Mouse (Mus musculus) hindbrain, embryonic 10.5 days (tissue): Measurements from ENCODE around the gene Akt1s1. TPM values are rescaled to one million over a fixed set of nuclear protein-coding genes. Genes with fewer than 3 reads are reported as not detected.

Experiments
- DNase-seq: peaks from one replicate; pipeline ENCODE4 v3.0.0-alpha.2; 2017; ENCODE audit warnings: low spot score
- H3K27ac ChIP-seq: fragments of 300-500 bp; sonication (generic); 2 replicates; pipeline ENCODE4 v1.5.1; 2016; ENCODE audit warnings: mild to moderate bottlenecking, moderate library complexity
- H3K27me3 ChIP-seq: fragments of 300-500 bp; sonication (generic); 2 replicates; pipeline ENCODE4 v1.6.1; 2016; ENCODE audit warnings: mild to moderate bottlenecking; ENCODE audit not compliant: poor library complexity, insufficient read depth, severe bottlenecking
- H3K36me3 ChIP-seq: fragments of 300-500 bp; sonication (generic); 2 replicates; pipeline ENCODE4 v1.6.1; 2016; ENCODE audit warnings: mild to moderate bottlenecking, moderate library complexity
- H3K4me1 ChIP-seq: fragments of 300-500 bp; sonication (generic); replicated peaks from 2 replicates; pipeline ENCODE4 v1.6.1; 2016; ENCODE audit warnings: mild to moderate bottlenecking
- H3K4me3 ChIP-seq: fragments of 300-500 bp; sonication (generic); 2 replicates; pipeline ENCODE4 v1.5.1; 2016; ENCODE audit warnings: mild to moderate bottlenecking, moderate library complexity
- H3K9me3 ChIP-seq: fragments of 300-500 bp; sonication (generic); 2 replicates; pipeline ENCODE4 v1.6.1; 2016; ENCODE audit warnings: mild to moderate bottlenecking, moderate library complexity
- WGBS: fragments of 180-500 bp; shearing (Covaris S2); methylation state at CpG from one replicate; pipeline ENCODE4 v1.1.7; 2016; 5-methylcytosine and 5-hydroxymethylcytosine counted together
- polyA plus RNA-seq: library from polyadenylated mRNA; unstranded; fragments of >200 nt; fragmentation: Nextera tagmentation; extraction: Ambion mirVana; gene quantifications from 2 replicates; pipeline ENCODE4 v1.2.1, GENCODE M21; 2016

Akt1s1 gene
- polyA plus RNA-seq, 1 experiment from 2014 or later = 93.3 TPM

DNA sequence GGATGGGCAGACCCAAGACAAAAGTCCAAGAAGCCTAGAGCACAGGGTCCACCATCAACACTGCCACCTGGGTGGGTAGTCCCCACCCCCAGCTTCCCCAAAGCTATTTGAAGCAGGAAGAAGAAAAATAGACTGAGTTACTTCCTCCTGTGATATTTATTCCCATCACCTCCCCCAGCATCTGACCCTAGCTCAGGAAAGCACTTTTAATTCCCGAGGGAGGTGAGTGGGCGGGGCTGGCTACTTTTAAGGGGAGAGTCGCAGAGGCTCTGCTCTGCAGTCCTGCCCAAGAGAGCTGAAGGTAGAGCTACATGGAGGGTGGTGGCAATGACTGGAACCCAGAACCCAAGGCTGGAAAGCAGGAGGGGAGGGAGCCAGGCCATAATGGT lies 12.8 kb upstream of the Akt1s1 start:
- peaks cover 35% of the 10 kb centered on the region for H3K27me3 ChIP-seq
- H3K27ac ChIP-seq = no peak overlapping the region
- 62% methylated on average over 3 of the region's 3 CpGs for WGBS
- H3K36me3 ChIP-seq = peaks cover 34% of the 10 kb centered on the region
- no peaks in the 10 kb centered on the region for H3K9me3 ChIP-seq
- H3K4me1 ChIP-seq = peaks cover 16% of the 10 kb centered on the region
- no peak overlapping the region for H3K4me3 ChIP-seq
- DNase-seq = no peak

DNA sequence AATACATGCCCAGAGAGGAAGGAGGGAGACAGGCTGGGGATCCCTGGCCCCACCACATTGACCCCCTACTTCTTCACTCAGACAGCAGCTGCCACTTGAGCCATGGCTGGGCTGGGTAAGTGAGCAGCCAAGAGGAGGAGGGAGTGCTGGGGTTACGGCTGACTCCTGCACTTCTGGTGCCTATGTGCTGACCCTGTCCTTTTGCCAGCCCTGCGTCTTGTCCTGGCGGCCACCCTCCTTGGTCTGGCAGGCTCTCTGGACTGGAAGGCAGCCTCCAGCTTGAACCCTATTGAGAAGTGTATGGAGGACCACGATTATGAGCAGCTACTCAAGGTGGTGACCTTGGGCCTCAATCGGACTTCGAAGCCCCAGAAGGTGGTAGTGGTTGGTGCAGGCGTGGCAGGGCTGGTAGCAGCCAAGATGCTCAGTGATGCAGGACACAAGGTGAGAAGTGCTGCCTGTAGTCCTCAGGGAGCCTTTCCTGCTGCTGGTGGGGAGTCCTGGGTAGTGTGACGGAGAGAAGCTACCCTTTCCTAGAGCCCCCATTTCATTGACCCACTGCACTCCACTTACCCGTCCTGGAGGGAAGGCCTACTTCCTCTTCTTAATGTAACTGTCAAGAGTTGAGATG lies 12.3 kb upstream of the Akt1s1 start:
- no peak for DNase-seq
- peaks cover 16% of the 10 kb centered on the region for H3K4me1 ChIP-seq
- no peak overlapping the region for H3K4me3 ChIP-seq
- 81% methylated on average over 9 of the region's 9 CpGs for WGBS
- H3K36me3 ChIP-seq = peaks cover 34% of the 10 kb centered on the region
- H3K9me3 ChIP-seq = no peaks in the 10 kb centered on the region
- H3K27ac ChIP-seq = no peak overlapping the region
- H3K27me3 ChIP-seq = peaks cover 40% of the 10 kb centered on the region

DNA sequence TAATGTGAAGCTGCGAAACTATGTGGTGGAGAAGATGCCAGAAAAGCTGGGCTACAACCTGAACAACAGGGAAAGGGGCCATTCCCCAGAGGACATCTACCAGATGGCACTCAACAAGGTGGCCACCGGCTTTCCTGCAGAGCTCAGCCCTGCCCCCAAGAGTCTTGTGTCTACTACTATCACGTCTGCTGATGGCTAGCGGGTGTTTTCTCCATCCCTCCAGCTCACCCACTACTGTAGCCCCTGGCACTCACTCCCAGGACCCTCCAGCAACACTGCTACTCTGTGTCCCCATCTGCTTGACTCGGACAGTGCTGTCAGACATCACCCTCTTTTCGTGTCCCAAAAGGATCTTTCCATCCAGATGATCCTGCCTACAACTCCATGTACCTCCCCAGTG lies 10.7 kb upstream of the Akt1s1 start:
- peaks cover 16% of the 10 kb centered on the region for H3K4me1 ChIP-seq
- H3K27me3 ChIP-seq = peaks cover 51% of the 10 kb centered on the region
- DNase-seq = no peak
- no peak overlapping the region for H3K4me3 ChIP-seq
- H3K9me3 ChIP-seq = no peaks in the 10 kb centered on the region
- no peak overlapping the region for H3K27ac ChIP-seq
- WGBS = 83% methylated on average over 6 of the region's 6 CpGs
- H3K36me3 ChIP-seq = peaks cover 38% of the 10 kb centered on the region

DNA sequence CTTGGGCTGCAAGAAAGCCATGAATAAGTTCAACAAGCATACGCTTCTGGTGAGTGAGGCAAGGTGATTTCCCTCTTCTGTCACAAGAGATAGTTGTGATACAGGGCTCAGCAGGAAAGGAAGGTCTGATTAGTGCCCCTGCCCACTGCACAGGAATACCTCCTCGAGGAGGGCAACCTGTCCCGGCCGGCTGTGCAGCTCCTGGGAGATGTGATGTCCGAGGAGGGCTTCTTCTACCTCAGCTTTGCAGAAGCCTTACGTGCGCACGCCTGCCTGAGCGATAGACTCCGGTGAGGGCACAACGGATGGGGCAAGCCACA lies 9.7 kb upstream of the Akt1s1 start:
- Histone ChIP-seq H3K27ac (peak overlapping the region; percentile 70; the same call in 1 of the 2 replicates), H3K9me3 (no peaks in the 10 kb centered on the region), H3K36me3 (peaks cover 49% of the 10 kb centered on the region), H3K27me3 (peaks cover 51% of the 10 kb centered on the region), H3K4me3 (peak overlapping the region; percentile 47), H3K4me1 (peaks cover 16% of the 10 kb centered on the region)
- 28% methylated on average over 11 of the region's 11 CpGs for WGBS
- DNase-seq = no peak

DNA sequence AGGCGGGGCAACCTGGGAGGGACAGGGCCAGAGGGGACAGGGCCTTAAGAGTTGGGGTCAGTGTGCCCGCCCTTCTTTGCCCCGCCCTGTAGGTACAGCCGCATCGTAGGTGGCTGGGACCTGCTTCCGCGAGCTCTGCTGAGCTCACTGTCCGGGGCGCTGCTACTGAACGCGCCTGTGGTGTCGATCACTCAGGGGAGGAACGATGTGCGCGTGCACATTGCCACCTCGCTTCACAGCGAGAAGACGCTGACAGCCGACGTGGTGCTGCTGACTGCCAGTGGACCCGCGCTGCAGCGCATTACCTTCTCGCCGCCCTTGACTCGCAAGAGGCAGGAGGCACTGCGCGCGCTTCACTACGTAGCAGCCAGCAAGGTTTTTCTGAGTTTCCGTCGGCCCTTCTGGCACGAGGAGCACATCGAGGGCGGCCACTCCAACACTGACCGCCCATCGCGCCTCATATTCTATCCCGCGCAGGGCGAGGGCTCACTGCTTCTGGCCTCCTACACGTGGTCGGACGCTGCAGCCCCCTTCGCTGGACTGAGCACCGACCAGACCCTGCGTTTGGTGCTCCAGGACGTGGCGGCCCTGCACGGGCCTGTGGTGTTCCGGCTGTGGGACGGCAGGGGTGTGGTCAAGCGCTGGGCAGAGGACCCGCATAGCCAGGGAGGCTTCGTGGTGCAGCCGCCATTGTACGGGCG lies 9.2 kb upstream of the Akt1s1 start:
- peak overlapping the region; percentile 70 for H3K27ac ChIP-seq

DNA sequence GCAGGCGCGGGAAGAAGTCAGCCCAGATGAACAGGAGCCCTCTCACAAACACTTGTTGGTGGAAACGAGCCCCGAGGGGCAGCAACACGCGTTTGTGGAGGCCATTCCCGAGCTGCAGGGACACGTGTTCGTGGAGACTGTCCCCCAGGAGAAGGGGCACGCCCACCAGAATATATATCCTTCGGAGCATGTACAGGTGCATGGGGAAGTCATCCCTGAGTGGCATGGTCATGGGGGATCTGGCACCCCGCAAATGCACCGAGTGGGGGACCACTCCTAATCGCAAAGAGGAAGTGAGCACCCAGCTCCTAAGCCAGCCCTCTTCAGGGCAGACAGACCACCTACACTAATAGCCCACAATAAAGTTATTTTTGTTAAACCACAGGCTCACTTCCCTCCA lies 8.4 kb upstream of the Akt1s1 start:
- H3K9me3 ChIP-seq = no peaks in the 10 kb centered on the region
- 59% methylated on average over 14 of the region's 14 CpGs for WGBS
- no peak for DNase-seq
- H3K4me3 ChIP-seq = peak overlapping the region; percentile 47
- H3K27ac ChIP-seq = no peak overlapping the region
- H3K27me3 ChIP-seq = peaks cover 51% of the 10 kb centered on the region
- peaks cover 16% of the 10 kb centered on the region for H3K4me1 ChIP-seq
- H3K36me3 ChIP-seq = peaks cover 62% of the 10 kb centered on the region

More for the DNA sequence above, 9.2 kb upstream of the Akt1s1 start:
- H3K4me1 ChIP-seq = peaks cover 16% of the 10 kb centered on the region
- no peaks in the 10 kb centered on the region for H3K9me3 ChIP-seq
- peak overlapping the region; percentile 47 for H3K4me3 ChIP-seq
- peaks cover 51% of the 10 kb centered on the region for H3K27me3 ChIP-seq
- WGBS = 2% methylated on average over 58 of the region's 58 CpGs
- peak; percentile 51 for DNase-seq
- peaks cover 54% of the 10 kb centered on the region for H3K36me3 ChIP-seq

DNA sequence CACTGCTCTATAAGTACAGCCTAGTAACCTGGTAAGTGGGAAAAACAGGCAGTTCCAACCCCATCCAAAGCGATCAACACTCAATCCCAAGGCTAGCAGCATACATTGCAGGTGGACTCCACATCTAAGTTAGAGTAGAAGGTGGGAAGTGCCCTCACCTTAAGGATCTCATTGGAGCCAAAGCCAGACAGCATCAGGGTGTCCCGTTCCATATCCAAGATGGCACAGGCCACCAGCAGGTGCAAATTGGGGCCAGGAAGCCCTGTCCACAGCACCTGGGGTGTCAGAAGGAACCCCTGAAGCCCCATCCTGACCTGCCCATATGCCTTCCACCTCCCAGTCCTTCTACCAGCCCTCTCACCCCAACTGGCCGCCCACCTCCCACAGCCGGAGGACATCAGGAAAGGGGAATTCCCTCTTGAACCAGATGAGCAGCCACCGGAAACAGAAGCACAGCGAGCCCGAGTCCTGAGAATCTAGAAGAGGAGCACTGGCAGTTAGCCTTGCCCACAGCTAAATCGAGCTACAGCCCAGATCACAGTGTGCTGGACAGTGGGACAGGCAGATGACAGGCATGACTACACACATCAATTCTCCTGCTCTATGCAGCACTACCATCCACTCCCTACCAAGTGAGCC lies 6.8 kb upstream of the Akt1s1 start:
- Histone ChIP-seq H3K4me3 (no peak overlapping the region), H3K27me3 (peaks cover 51% of the 10 kb centered on the region), H3K4me1 (peaks cover 16% of the 10 kb centered on the region), H3K27ac (no peak overlapping the region), H3K36me3 (peaks cover 77% of the 10 kb centered on the region), H3K9me3 (no peaks in the 10 kb centered on the region)
- DNase-seq = no peak
- WGBS = 86% methylated on average over 8 of the region's 8 CpGs

DNA sequence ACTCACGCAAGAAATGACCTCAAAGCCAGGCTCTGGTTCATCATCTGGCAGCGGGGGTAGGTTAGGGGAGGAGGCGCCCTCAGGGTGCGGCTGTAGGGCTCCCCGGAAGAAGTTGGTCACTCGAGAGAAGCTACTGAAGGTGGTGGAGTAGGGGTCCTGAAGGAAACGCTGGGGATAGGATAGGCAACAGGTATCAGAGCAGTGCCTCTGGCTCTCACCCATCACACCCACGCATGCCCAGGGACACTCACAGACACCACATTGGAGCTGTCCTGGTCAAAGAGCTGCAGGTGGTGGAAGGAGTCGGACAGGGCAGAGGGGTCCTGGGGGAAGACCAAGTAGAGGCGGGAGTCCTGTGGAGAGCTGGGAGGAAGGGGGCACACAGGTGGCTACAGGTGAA lies 3.8 kb upstream of the Akt1s1 start:
- H3K9me3 ChIP-seq = no peaks in the 10 kb centered on the region
- no peak overlapping the region for H3K27ac ChIP-seq
- H3K4me1 ChIP-seq = peaks cover 21% of the 10 kb centered on the region
- no peak for DNase-seq
- H3K4me3 ChIP-seq = no peak overlapping the region
- H3K27me3 ChIP-seq = peaks cover 26% of the 10 kb centered on the region
- H3K36me3 ChIP-seq = peaks cover 69% of the 10 kb centered on the region
- 96% methylated on average over 10 of the region's 10 CpGs for WGBS

DNA sequence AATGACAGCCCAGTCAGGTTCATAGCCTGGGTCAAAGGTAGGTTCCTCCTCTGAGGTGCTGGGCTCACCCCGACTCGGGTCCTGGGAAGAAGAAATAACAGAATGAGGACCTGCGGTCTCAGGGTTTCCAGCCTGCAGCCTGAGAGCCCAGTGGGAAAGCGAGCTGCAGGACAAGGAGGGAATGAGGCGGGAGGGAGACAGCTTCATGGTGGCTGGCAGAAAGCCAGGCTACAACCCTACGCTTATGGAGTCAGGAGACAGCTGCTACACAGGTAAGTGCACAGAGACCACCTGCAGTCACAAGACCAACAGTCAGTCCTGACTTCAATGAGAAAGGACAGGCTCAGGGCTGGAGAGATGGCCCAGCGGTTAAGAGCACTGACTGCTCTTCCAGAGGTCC lies 2.0 kb upstream of the Akt1s1 start:
- no peak overlapping the region for H3K27ac ChIP-seq
- H3K27me3 ChIP-seq = peaks cover 8% of the 10 kb centered on the region; the same call in 1 of the 2 replicates
- no peaks in the 10 kb centered on the region for H3K9me3 ChIP-seq
- no peak for DNase-seq
- peaks cover 34% of the 10 kb centered on the region for H3K4me1 ChIP-seq
- peaks cover 60% of the 10 kb centered on the region for H3K36me3 ChIP-seq
- 92% methylated on average over 7 of the region's 7 CpGs for WGBS
- H3K4me3 ChIP-seq = 0 out of 2 replicates have a peak overlapping the region, but pooled peaks have one; percentile 4

DNA sequence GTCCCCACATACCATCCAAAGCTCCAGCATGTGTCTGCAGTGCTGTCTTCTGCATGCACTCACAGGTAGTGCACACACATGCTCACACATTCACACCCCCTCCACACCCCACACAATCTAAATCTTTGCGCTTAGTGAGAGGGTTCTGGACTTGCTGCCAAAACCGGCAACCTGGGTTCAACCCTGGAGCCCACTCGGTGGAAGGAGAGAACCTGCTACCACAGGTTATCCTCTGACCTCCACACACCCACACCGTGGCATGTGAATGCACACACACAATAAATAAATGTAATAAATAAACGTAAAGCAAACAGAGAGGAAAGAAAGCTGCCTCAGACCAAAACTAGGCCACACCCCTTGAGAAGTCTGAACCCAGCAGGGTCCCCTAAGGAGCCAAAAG lies 1.0 kb upstream of the Akt1s1 start:
- no peak for DNase-seq
- Histone ChIP-seq H3K27me3 (0 out of 2 replicates have a peak, but pooled peaks cover under 1% of the 10 kb centered on the region), H3K4me1 (peaks cover 39% of the 10 kb centered on the region), H3K4me3 (peak overlapping the region; percentile 72), H3K36me3 (peaks cover 60% of the 10 kb centered on the region), H3K27ac (peak overlapping the region; percentile 93; the same call in 1 of the 2 replicates), H3K9me3 (no peaks in the 10 kb centered on the region)
- 78% methylated on average over 5 of the region's 5 CpGs for WGBS

DNA sequence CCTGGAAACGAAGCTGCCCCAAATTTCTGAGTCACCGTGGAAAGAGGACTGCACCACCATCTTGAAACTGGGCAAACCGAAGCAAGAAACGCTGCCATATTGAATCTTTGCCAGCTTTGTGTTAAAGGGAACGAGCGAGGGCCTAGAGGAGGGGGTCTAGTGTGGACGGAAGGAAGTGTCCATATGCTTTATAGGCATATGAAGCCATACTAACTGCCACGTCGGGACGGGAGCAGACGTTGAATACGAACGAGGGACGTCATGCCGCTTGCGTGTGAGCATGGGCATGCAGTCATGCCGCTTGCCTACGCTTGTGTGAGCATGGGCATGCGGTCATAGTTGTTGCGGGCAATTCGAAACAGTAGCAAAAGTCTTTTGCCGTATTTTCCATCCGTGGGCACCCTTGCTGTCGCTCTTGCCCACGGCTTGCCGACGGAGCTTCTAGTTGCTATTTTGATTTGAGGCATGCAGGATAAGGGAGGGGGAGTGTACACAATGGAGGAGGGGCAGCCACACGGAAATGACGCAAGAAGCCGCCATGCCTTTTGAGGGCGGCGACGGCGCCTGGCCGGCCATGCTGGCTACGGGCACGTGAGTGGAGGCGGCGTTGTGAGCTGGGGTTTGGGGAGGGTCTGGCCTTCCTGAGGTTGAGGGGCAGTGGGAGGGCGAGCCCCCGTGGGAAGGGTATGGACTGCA lies 773 bp downstream of the Akt1s1 start:
- H3K36me3 ChIP-seq = peaks cover 52% of the 10 kb centered on the region
- peak overlapping the region; percentile 72 for H3K4me3 ChIP-seq
- peak; percentile 90 for DNase-seq
- under 1% methylated on average over 41 of the region's 41 CpGs for WGBS
- H3K9me3 ChIP-seq = no peaks in the 10 kb centered on the region
- peaks cover 57% of the 10 kb centered on the region for H3K4me1 ChIP-seq
- H3K27me3 ChIP-seq = no peaks in the 10 kb centered on the region
- H3K27ac ChIP-seq = peak overlapping the region; percentile 93

DNA sequence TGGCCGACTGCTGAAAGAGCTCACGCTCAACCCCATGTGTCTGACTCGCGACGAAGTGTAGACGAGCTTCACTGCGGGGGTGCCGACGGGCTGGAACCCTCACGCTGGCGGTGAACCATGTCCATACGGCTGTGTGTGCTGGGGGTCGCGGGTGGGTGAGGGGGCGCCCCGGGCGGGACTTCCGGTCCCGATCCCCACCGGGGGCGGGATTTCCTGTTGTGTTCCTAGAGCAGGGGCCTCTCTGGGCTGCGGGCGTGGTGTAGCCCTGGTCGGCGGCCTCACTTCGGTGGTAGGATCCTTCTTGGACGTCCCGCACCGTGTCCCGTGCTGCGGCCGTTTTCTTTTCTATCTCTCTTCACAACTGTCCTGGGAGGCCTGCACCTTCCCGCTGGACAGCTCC lies 1.4 kb downstream of the Akt1s1 start:
- H3K9me3 ChIP-seq = no peaks in the 10 kb centered on the region
- peaks cover 63% of the 10 kb centered on the region for H3K4me1 ChIP-seq
- peak overlapping the region; percentile 72 for H3K4me3 ChIP-seq
- DNase-seq = peak; percentile 85
- peaks cover 46% of the 10 kb centered on the region for H3K36me3 ChIP-seq
- no peaks in the 10 kb centered on the region for H3K27me3 ChIP-seq
- H3K27ac ChIP-seq = peak overlapping the region; percentile 93
- under 1% methylated on average over 33 of the region's 33 CpGs for WGBS
